Mouse (Mus musculus): ENCODE data around the gene Zbtb1.

The Zbtb1 gene

GRCm38 (mm10) chr12:76377726-76378125, 7.7 kb downstream of the Zbtb1 start:
- TF ChIP-seq GATA4 (IDR thresholded peaks at IDR 0.05; ENCODE audit: insufficient replicate concordance, low read length): no peak

- no peak for TF ChIP-seq GATA4 (IDR thresholded peaks at IDR 0.05; ENCODE audit: insufficient replicate concordance, low read length)
These were observed 8.5 kb downstream of the Zbtb1 start for GRCm38 (mm10) chr12:76378556-76378955.

- no peak for TF ChIP-seq GATA4 (IDR thresholded peaks at IDR 0.05; ENCODE audit: insufficient replicate concordance, low read length)
These were observed 10.1 kb downstream of the Zbtb1 start for GRCm38 (mm10) chr12:76380151-76380550.

- no peak for TF ChIP-seq GATA4 (IDR thresholded peaks at IDR 0.05; ENCODE audit: insufficient replicate concordance, low read length)
These were observed 15.3 kb downstream of the Zbtb1 start for GRCm38 (mm10) chr12:76385342-76385741.

GRCm38 (mm10) chr12:76388794-76389193, 18.7 kb downstream of the Zbtb1 start:
- no peak for TF ChIP-seq GATA4 (IDR thresholded peaks at IDR 0.05; ENCODE audit: insufficient replicate concordance, low read length)

GRCm38 (mm10) chr12:76391595-76392271, 21.7 kb downstream of the Zbtb1 start:
- TF ChIP-seq GATA4 (IDR thresholded peaks at IDR 0.05; ENCODE audit: insufficient replicate concordance, low read length): no peak

- TF ChIP-seq GATA4 (IDR thresholded peaks at IDR 0.05; ENCODE audit: insufficient replicate concordance, low read length): no peak
These were observed 22.9 kb downstream of the Zbtb1 start for GRCm38 (mm10) chr12:76392979-76393378.

- no peak for TF ChIP-seq GATA4 (IDR thresholded peaks at IDR 0.05; ENCODE audit: insufficient replicate concordance, low read length)
These were observed 27.2 kb downstream of the Zbtb1 start for GRCm38 (mm10) chr12:76397281-76397680.

- no peak for TF ChIP-seq GATA4 (IDR thresholded peaks at IDR 0.05; ENCODE audit: insufficient replicate concordance, low read length)
These were observed 31.6 kb downstream of the Zbtb1 start for GRCm38 (mm10) chr12:76401674-76402073.

- no peak for TF ChIP-seq GATA4 (IDR thresholded peaks at IDR 0.05; ENCODE audit: insufficient replicate concordance, low read length)
These were observed 33.2 kb downstream of the Zbtb1 start for GRCm38 (mm10) chr12:76402991-76403885.

GRCm38 (mm10) chr12:76403886-76404537, 33.9 kb downstream of the Zbtb1 start, which contains the start of gene Hspa2:
TSS of gene Hspa2 (plus strand) at chr12:76404176.
- TF ChIP-seq GATA4 (IDR thresholded peaks at IDR 0.05; ENCODE audit: insufficient replicate concordance, low read length): no peak

- TF ChIP-seq GATA4 (IDR thresholded peaks at IDR 0.05; ENCODE audit: insufficient replicate concordance, low read length): no peak
These were observed 34.7 kb downstream of the Zbtb1 start for GRCm38 (mm10) chr12:76404836-76405182.

- no peak for TF ChIP-seq GATA4 (IDR thresholded peaks at IDR 0.05; ENCODE audit: insufficient replicate concordance, low read length)
These were observed 35.3 kb downstream of the Zbtb1 start for GRCm38 (mm10) chr12:76405183-76405970.

- no peak for TF ChIP-seq GATA4 (IDR thresholded peaks at IDR 0.05; ENCODE audit: insufficient replicate concordance, low read length)
These were observed 35.9 kb downstream of the Zbtb1 start for GRCm38 (mm10) chr12:76405971-76406370.

- no peak for TF ChIP-seq GATA4 (IDR thresholded peaks at IDR 0.05; ENCODE audit: insufficient replicate concordance, low read length)
These were observed 37.1 kb downstream of the Zbtb1 start for GRCm38 (mm10) chr12:76407184-76407583.

Data from liver, adult (tissue).